Mouse (Mus musculus): Measurements from ENCODE around the gene Gapdh. TPM values are rescaled to one million over a fixed set of nuclear protein-coding genes. Genes with fewer than 3 reads are reported as not detected.

Gapdh gene
- polyA plus RNA-seq (2015; fragmentation: Nextera tagmentation; extraction: Ambion mirVana): 1,531 and 1,630 TPM in 2 replicates

DNA sequence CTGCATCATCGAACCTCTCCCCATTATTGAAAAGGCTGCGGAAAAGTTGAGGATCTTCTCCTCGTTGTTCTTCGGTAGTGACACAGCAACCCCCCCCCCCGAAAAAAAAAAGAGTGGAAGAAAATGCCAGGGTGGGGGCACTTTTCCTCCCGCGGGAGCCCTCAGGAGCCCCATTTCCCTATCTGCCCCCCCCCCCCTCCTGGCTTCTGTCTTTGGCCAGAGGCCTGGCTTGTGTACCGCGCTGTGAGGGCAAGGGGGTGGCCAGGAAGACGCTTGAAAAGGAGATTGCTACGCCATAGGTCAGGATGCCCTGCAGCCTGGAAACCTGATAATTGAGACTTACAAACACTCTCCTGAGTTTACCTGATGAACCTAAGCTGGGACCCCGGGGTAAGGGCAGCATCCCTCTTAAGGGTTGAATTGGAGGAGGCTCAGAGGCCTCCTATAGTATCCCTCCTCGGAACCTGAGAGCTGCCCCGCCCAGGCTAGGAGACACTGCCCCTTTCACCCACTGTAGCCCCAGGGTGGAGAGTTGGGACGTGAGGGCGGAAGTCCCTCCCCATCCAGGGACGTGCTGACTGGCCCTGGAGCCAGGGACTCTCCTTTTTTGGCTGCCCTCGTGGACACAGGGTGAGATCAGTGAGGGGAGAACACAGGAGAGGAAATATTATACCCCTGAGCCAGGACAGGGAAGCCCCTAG lies at the start of gene Gapdh:
TSS of gene Gapdh (minus strand) at position 417 of the 701 bp plus-strand sequence.
- Histone ChIP-seq H3K36me3 (peaks cover 37% of the 10 kb centered on the region), H3K9me3 (no peaks in the 10 kb centered on the region), H3K4me2 (peak within 1 kb of the TSS; percentile 95), H3K27ac (replicated peaks) (peak within 1 kb of the TSS; percentile 93), H3K27me3 (no peaks in the 10 kb centered on the region), H3K4me3 (peak within 1 kb of the TSS; percentile 91), H3K9ac (peak within 1 kb of the TSS; percentile 93), H3K4me1 (replicated peaks) (peaks cover 44% of the 10 kb centered on the region)
- peak; percentile 6; the same call in 1 of the 2 replicates for ATAC-seq (ENCODE audit: low FRiP score, low read depth)
- WGBS: under 1% methylated on average over 18 of the region's 18 CpGs

DNA sequence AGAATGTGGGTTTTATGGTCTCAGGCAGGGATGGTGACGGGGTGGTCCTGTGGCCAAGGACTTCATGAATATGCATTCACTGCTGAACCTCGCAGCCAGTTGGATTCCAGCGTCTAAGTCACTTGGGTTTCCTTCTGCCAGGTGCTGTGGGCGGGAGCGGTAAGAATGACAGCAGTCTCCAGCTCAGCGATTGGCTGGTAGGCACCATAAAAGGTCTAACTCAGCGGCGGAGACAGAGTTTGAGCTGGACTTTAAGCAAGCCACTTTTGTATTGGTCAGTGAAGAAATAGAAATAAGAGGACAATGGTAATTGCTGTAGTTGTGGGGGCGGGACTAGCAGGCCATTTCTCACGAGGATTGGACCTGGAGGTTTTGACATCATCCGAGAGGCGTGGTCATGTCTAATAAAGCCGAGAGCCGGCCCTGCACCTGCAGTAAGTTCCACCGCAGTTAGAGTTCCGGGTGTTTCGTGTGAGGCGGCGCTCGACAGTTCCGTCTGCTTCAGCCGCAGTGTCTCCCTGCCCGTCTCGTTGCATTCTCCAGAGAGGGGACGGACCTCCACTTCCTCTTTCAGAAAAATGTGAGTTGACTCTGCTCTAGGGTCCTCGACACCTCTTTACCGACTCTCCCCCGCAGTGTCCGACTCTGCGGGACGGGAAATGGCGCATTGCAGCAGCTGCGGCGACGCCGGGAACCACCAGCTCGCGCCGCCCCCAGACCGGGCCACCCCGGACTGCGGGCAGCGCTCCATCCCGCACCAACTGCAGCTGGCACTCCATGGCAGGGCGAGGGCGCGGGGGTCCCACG lies 49.1 kb upstream of the Gapdh start, which contains the start of gene Vamp1:
TSS of gene Vamp1 (plus strand) at position 404 of the 807 bp plus-strand sequence.
- H3K9ac ChIP-seq: peak within 1 kb of the TSS; percentile 86
- peak within 1 kb of the TSS; percentile 84 for H3K4me2 ChIP-seq
- peak within 1 kb of the TSS; percentile 88 for H3K4me3 ChIP-seq
- peaks cover 16% of the 10 kb centered on the region; the same call in 1 of the 2 replicates for H3K27me3 ChIP-seq
- no peaks in the 10 kb centered on the region for H3K36me3 ChIP-seq
- H3K27ac ChIP-seq (replicated peaks): peak within 1 kb of the TSS; percentile 87
- ATAC-seq (ENCODE audit: low FRiP score, low read depth): peak; percentile 98
- H3K9me3 ChIP-seq: no peaks in the 10 kb centered on the region
- peaks cover 12% of the 10 kb centered on the region for H3K4me1 ChIP-seq (replicated peaks)
- WGBS: under 1% methylated on average over 48 of the region's 48 CpGs

DNA sequence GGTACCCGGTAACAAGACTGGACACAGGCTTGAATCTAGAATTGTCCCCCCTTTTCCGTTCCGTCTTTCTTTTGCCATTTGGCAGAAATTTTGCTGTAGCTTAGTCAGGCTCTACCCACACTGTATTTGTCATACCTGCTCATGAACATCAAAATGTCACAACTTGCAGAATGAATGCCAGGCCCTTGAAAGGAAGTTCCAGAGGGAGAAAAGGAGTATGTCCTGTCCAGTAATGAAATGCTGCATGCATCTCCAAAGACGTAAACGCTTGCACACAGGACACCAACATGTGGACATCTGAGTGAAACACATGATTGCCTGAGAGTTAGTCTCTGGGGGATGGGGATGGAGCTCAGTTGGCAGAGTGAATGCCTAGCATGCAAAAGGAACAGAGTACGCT lies 47.4 kb upstream of the Gapdh start:
- Histone ChIP-seq H3K27ac (replicated peaks) (no peak overlapping the region), H3K4me1 (replicated peaks) (peaks cover 12% of the 10 kb centered on the region), H3K36me3 (no peaks in the 10 kb centered on the region), H3K9me3 (no peaks in the 10 kb centered on the region), H3K27me3 (peaks cover 16% of the 10 kb centered on the region; the same call in 1 of the 2 replicates), H3K4me2 (no peak overlapping the region), H3K9ac (no peak overlapping the region), H3K4me3 (no peak overlapping the region)
- WGBS: 82% methylated on average over 6 of the region's 6 CpGs
- no peak for ATAC-seq (ENCODE audit: low FRiP score, low read depth)

- Histone ChIP-seq H3K4me1 (replicated peaks) (peaks cover 12% of the 10 kb centered on the region), H3K9ac (no peak overlapping the region), H3K4me2 (no peak overlapping the region), H3K27me3 (peaks cover 16% of the 10 kb centered on the region; the same call in 1 of the 2 replicates), H3K9me3 (no peaks in the 10 kb centered on the region), H3K36me3 (no peaks in the 10 kb centered on the region), H3K27ac (replicated peaks) (no peak overlapping the region), H3K4me3 (no peak overlapping the region)
- WGBS: 72% methylated on average over 6 of the region's 6 CpGs
- no peak for ATAC-seq (ENCODE audit: low FRiP score, low read depth)
Observed at GRCm38 (mm10) chr6:125213129-125213528, 46.9 kb upstream of the Gapdh start.

GRCm38 (mm10) chr6:125212621-125213020 lies 46.4 kb upstream of the Gapdh start:
- Histone ChIP-seq H3K4me1 (replicated peaks) (peaks cover 12% of the 10 kb centered on the region), H3K27ac (replicated peaks) (no peak overlapping the region), H3K4me3 (no peak overlapping the region), H3K9ac (no peak overlapping the region), H3K9me3 (no peaks in the 10 kb centered on the region), H3K36me3 (no peaks in the 10 kb centered on the region), H3K4me2 (no peak overlapping the region), H3K27me3 (peaks cover 16% of the 10 kb centered on the region; the same call in 1 of the 2 replicates)
- 50% methylated on average over 2 of the region's 2 CpGs for WGBS
- no peak for ATAC-seq (ENCODE audit: low FRiP score, low read depth)

GRCm38 (mm10) chr6:125210436-125210835 lies 44.2 kb upstream of the Gapdh start:
- H3K9me3 ChIP-seq: no peaks in the 10 kb centered on the region
- no peaks in the 10 kb centered on the region for H3K4me1 ChIP-seq (replicated peaks)
- no peaks in the 10 kb centered on the region for H3K36me3 ChIP-seq
- H3K4me3 ChIP-seq: no peak overlapping the region
- WGBS: 85% methylated on average over 1 of the region's 1 CpGs
- no peak for ATAC-seq (ENCODE audit: low FRiP score, low read depth)
- H3K27ac ChIP-seq (replicated peaks): no peak overlapping the region
- H3K4me2 ChIP-seq: no peak overlapping the region
- H3K27me3 ChIP-seq: peaks cover 16% of the 10 kb centered on the region; the same call in 1 of the 2 replicates
- H3K9ac ChIP-seq: no peak overlapping the region

DNA sequence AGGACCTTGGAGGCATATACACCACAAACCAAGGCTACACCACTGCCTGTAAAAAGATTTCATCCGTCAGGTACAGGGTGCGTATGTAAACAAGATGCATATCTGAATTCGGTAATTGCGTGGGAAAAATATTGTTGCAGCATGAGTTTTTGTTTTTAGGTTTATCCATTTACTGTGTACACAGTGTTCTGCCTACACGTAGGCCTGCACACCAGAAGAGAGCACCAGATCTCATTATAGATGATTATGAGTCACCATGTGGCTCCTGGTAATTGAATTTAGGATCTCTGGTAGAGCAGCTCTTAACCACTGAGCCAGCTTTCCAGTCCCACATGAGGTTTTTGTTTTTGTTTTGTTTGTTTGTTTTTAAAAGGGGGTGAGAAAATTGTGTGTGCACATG lies 30.9 kb upstream of the Gapdh start:
- Histone ChIP-seq H3K27ac (replicated peaks) (no peak overlapping the region), H3K4me2 (no peak overlapping the region), H3K4me3 (no peak overlapping the region), H3K9me3 (no peaks in the 10 kb centered on the region), H3K27me3 (no peaks in the 10 kb centered on the region), H3K4me1 (replicated peaks) (peaks cover 13% of the 10 kb centered on the region), H3K9ac (no peak overlapping the region), H3K36me3 (peaks cover 16% of the 10 kb centered on the region)
- 84% methylated on average over 5 of the region's 5 CpGs for WGBS
- no peak for ATAC-seq (ENCODE audit: low FRiP score, low read depth)

DNA sequence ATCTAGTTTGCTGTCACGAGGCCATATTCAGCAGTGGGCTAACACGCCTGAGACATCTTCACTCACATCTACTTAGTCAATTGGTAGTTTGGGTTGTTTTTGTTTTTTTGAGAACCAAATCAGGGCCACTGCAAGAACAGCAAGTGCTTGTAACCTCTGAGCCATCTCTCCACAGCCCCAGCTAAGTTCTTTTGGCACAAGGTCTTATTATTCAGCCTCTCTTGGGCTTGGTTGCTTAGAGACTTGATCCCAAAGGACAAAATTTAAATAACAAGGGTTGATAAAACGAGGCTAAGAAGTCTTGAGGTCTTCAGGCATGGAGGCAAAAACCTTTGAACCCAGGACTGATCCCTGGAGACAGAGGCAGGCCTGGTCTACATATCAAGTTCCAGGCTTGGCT lies 30.0 kb upstream of the Gapdh start:
- 52% methylated on average over 3 of the region's 3 CpGs for WGBS
- Histone ChIP-seq H3K9me3 (no peaks in the 10 kb centered on the region), H3K4me3 (no peak overlapping the region), H3K4me1 (replicated peaks) (peaks cover 13% of the 10 kb centered on the region), H3K9ac (no peak overlapping the region), H3K4me2 (no peak overlapping the region), H3K36me3 (peaks cover 16% of the 10 kb centered on the region), H3K27me3 (no peaks in the 10 kb centered on the region), H3K27ac (replicated peaks) (no peak overlapping the region)
- no peak for ATAC-seq (ENCODE audit: low FRiP score, low read depth)

DNA sequence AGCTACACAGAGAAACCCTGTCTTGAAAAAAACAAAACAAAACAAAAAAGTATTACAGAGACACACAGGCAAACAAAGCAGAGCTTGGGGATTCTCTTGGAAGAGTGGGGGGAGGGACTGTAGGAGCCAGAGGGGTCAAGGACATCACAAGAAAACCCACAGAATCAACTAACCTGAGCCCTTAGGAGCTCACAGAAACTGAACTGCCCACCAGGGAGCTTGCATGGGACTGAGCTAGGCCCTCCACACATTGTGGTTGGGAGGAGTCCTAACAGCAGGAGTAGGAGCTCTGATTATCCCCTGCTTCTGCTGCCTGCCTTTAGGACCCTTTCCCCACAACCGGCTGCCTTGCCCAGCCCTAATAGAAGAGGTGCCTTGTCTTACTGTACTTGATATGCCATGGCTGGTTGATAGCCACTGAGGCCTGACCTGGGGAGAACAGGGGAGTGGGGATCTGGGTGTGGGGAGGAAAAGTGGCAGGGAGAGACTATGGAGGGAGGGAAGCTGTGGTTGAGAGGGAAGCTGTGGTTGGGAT lies 29.3 kb upstream of the Gapdh start:
- Histone ChIP-seq H3K4me1 (replicated peaks) (peaks cover 17% of the 10 kb centered on the region), H3K27me3 (no peaks in the 10 kb centered on the region), H3K27ac (replicated peaks) (no peak overlapping the region), H3K36me3 (peaks cover 16% of the 10 kb centered on the region), H3K9me3 (no peaks in the 10 kb centered on the region), H3K4me3 (no peak overlapping the region), H3K4me2 (no peak overlapping the region), H3K9ac (no peak overlapping the region)
- WGBS: 25% methylated on average over 1 of the region's 1 CpGs
- no peak for ATAC-seq (ENCODE audit: low FRiP score, low read depth)

- Histone ChIP-seq H3K27me3 (no peaks in the 10 kb centered on the region), H3K4me3 (no peak overlapping the region), H3K4me2 (peak overlapping the region; percentile 94; the same call in 1 of the 2 replicates), H3K36me3 (peaks cover 22% of the 10 kb centered on the region), H3K27ac (replicated peaks) (no peak overlapping the region), H3K9ac (no peak overlapping the region), H3K9me3 (no peaks in the 10 kb centered on the region), H3K4me1 (replicated peaks) (peaks cover 23% of the 10 kb centered on the region)
- 83% methylated on average over 7 of the region's 7 CpGs for WGBS
- no peak for ATAC-seq (ENCODE audit: low FRiP score, low read depth)
Observed at GRCm38 (mm10) chr6:125193390-125193789, 27.1 kb upstream of the Gapdh start.

DNA sequence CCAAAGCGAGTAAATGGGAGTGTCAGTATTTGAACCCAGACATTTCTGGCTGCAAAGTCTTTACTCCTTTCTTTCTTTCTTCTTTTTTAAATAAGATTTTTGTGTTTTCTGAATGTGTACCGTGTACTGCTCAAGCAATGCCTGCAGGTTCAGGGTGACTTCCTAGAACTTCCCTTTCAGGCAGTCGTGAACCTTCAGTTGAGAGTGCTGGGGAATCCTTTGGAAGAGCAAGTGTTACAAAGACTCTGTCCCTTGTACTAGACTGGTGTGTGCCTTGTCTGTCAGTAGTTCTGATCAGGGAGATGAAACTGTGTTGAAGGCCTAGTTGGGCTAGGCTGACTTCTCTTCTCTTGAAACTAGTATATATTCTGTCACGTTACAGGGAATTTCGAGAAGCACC lies 26.6 kb upstream of the Gapdh start:
- 43% methylated on average over 5 of the region's 5 CpGs for WGBS
- Histone ChIP-seq H3K27me3 (no peaks in the 10 kb centered on the region), H3K4me2 (peak overlapping the region; percentile 94), H3K9me3 (no peaks in the 10 kb centered on the region), H3K4me1 (replicated peaks) (peaks cover 23% of the 10 kb centered on the region), H3K4me3 (peak overlapping the region; percentile 80), H3K36me3 (peaks cover 26% of the 10 kb centered on the region), H3K27ac (replicated peaks) (peak overlapping the region; percentile 100; the same call in 1 of the 2 replicates), H3K9ac (peak overlapping the region; percentile 90)
- no peak for ATAC-seq (ENCODE audit: low FRiP score, low read depth)
